Mouse (Mus musculus) lung, postnatal 0 days (tissue): ENCODE results near the gene Il11ra1. TPM values are rescaled to one million over a fixed set of nuclear protein-coding genes. Genes with fewer than 3 reads are reported as not detected.

Experiments used
- ATAC-seq: fragments of 200-750 bp; cut with Nextera tagmentation; 2 replicates; pipeline ENCODE4 v1.8.0; 2017; ENCODE audit warnings: moderate library complexity
- DNase-seq: peaks from one replicate; pipeline ENCODE4 v3.0.0-alpha.2; 2016; ENCODE audit warnings: low spot score
- H3K27ac ChIP-seq: fragments of 300-500 bp; sonication (generic); 2 replicates; pipeline ENCODE4 v1.5.1; 2014; ENCODE audit warnings: antibody characterized with exemption, mild to moderate bottlenecking, low read length, mixed read lengths
- H3K27me3 ChIP-seq: fragments of 300-500 bp; sonication (generic); replicated peaks from 2 replicates; pipeline ENCODE4 v1.6.1; 2014; ENCODE audit warnings: low read length, mixed read lengths; ENCODE audit not compliant: insufficient read depth
- H3K36me3 ChIP-seq: fragments of 300-500 bp; sonication (generic); 2 replicates; pipeline ENCODE4 v1.6.1; 2014; ENCODE audit warnings: low read length, mixed read lengths; ENCODE audit not compliant: insufficient read depth
- H3K4me1 ChIP-seq: fragments of 300-500 bp; sonication (generic); 2 replicates; pipeline ENCODE4 v1.6.1; 2014; ENCODE audit warnings: antibody characterized with exemption, low read depth, low read length, mixed read lengths; ENCODE audit not compliant: insufficient read depth
- H3K4me2 ChIP-seq: fragments of 300-500 bp; sonication (generic); replicated peaks from 2 replicates; pipeline ENCODE4 v1.6.1; 2014; ENCODE audit warnings: low read depth, mild to moderate bottlenecking, low read length, moderate library complexity, mixed read lengths
- H3K4me3 ChIP-seq: fragments of 300-500 bp; sonication (generic); 2 replicates; pipeline ENCODE4 v1.5.1; 2014; ENCODE audit warnings: low read depth, low read length
- H3K9ac ChIP-seq: fragments of 300-500 bp; sonication (generic); replicated peaks from 2 replicates; pipeline ENCODE4 v1.6.1; 2014; ENCODE audit warnings: low read depth, mild to moderate bottlenecking
- H3K9me3 ChIP-seq: fragments of 300-500 bp; sonication (generic); 2 replicates; pipeline ENCODE4 v1.6.1; 2016; ENCODE audit warnings: low read length, mixed read lengths
- CTCF ChIP-seq: IDR thresholded peaks from 2 replicates; pipeline ENCODE4 v1.5.1; 2016; ENCODE audit warnings: antibody characterized with exemption, mild to moderate bottlenecking
- EP300 ChIP-seq: IDR thresholded peaks from 2 replicates; pipeline ENCODE4 v1.6.1; 2016; ENCODE audit warnings: antibody characterized with exemption, mild to moderate bottlenecking, control low read depth
- WGBS: fragments of 180-500 bp; shearing (Covaris S2); extraction: QIAGEN DNeasy Blood & Tissue Kit; methylation state at CpG from one replicate; pipeline ENCODE4 v1.1.7; 2014; 5-methylcytosine and 5-hydroxymethylcytosine counted together
- polyA plus RNA-seq: library from polyadenylated mRNA; unstranded; fragments of >200 nt; fragmentation: Nextera tagmentation; extraction: Ambion mirVana; gene quantifications from 2 replicates; pipeline ENCODE4 v1.2.1, GENCODE M21; 2015

Gene Il11ra1
- polyA plus RNA-seq, 1 experiment from 2014 or later: 62.1 TPM

DNA sequence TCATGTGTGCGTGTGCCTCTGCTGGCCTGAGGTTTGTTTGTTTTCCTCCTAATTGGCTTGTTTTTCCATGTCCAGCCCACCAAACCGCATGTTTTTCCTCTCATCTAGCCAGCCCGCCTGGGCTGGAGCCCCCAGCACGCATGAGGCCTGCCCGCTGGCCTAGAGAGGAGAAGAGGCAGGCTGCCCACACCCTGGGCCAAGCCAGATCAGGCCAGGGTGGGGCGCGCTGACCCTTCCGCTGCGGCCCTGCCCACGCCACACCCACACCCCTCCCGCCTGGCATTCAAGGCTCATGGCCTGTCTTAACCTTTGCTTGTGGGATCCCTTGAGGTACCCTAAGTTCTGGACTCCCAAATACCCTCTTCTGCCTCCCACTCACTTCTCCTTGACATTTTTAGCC lies 33.1 kb upstream of the Il11ra1 start:
- ATAC-seq (no peak), DNase-seq (no peak)
- H3K4me2 ChIP-seq: no peak overlapping the region
- H3K9ac ChIP-seq: no peak overlapping the region
- H3K27me3 ChIP-seq: no peaks in the 10 kb centered on the region
- no peaks in the 10 kb centered on the region for H3K36me3 ChIP-seq
- no peaks in the 10 kb centered on the region for H3K9me3 ChIP-seq
- H3K4me1 ChIP-seq: no peaks in the 10 kb centered on the region; the same call in 1 of the 2 replicates
- TF ChIP-seq CTCF (no peak), EP300 (no peak)
- H3K27ac ChIP-seq: no peak overlapping the region
- 85% methylated on average over 9 of the region's 11 CpGs for WGBS
- H3K4me3 ChIP-seq: no peak overlapping the region

DNA sequence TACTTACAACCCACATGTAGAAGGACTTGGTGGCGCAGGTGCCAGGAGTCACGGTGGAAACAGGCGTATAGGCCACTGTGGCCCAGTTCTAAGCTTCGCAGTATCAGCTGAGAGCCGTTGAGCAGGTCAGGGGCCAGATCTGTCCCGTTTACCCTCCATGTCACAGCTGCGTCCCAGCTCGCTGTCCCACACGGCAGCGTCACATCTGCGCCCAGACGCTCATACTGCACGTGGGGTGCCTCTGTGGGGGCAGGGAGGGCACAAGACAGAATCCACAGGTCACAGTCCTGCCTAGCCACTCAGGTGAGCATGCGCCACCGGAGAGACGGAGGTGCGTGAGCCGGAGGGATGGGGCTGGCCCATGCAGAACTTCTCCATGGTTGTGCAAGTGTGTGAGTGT lies 29.0 kb upstream of the Il11ra1 start:
- Histone ChIP-seq H3K4me2 (no peak overlapping the region), H3K9ac (no peak overlapping the region), H3K36me3 (no peaks in the 10 kb centered on the region), H3K4me3 (no peak overlapping the region), H3K27me3 (no peaks in the 10 kb centered on the region), H3K27ac (no peak overlapping the region), H3K9me3 (no peaks in the 10 kb centered on the region), H3K4me1 (no peaks in the 10 kb centered on the region)
- 81% methylated on average over 18 of the region's 18 CpGs for WGBS
- no peak for DNase-seq
- TF ChIP-seq EP300 (no peak), CTCF (no peak)
- ATAC-seq: no peak

GRCm38 (mm10) chr4:41671500-41671899 lies 28.3 kb upstream of the Il11ra1 start:
- no peak for ATAC-seq
- DNase-seq: no peak

GRCm38 (mm10) chr4:41671963-41672480 lies 27.8 kb upstream of the Il11ra1 start:
- 52% methylated on average over 8 of the region's 8 CpGs for WGBS
- no peak overlapping the region for H3K9ac ChIP-seq
- TF ChIP-seq EP300 (no peak), CTCF (no peak)
- DNase-seq: no peak
- no peaks in the 10 kb centered on the region for H3K4me1 ChIP-seq
- no peaks in the 10 kb centered on the region for H3K9me3 ChIP-seq
- no peak for ATAC-seq
- H3K4me2 ChIP-seq: no peak overlapping the region
- H3K36me3 ChIP-seq: no peaks in the 10 kb centered on the region
- H3K27me3 ChIP-seq: no peaks in the 10 kb centered on the region
- H3K27ac ChIP-seq: no peak overlapping the region
- no peak overlapping the region for H3K4me3 ChIP-seq

More at GRCm38 (mm10) chr4:41671500-41671899, 28.3 kb upstream of the Il11ra1 start:
- no peaks in the 10 kb centered on the region for H3K27me3 ChIP-seq
- H3K27ac ChIP-seq: no peak overlapping the region
- TF ChIP-seq EP300: no peak
- no peak for TF ChIP-seq CTCF
- no peak overlapping the region for H3K4me3 ChIP-seq
- no peaks in the 10 kb centered on the region for H3K9me3 ChIP-seq
- no peak overlapping the region for H3K4me2 ChIP-seq
- no peaks in the 10 kb centered on the region for H3K36me3 ChIP-seq
- H3K4me1 ChIP-seq: no peaks in the 10 kb centered on the region
- 46% methylated on average over 5 of the region's 5 CpGs for WGBS
- no peak overlapping the region for H3K9ac ChIP-seq

- H3K36me3 ChIP-seq: no peaks in the 10 kb centered on the region
- no peak overlapping the region for H3K4me3 ChIP-seq
- no peak overlapping the region for H3K4me2 ChIP-seq
- H3K9me3 ChIP-seq: no peaks in the 10 kb centered on the region
- WGBS: 44% methylated on average over 8 of the region's 8 CpGs
- H3K4me1 ChIP-seq: no peaks in the 10 kb centered on the region
- H3K27ac ChIP-seq: no peak overlapping the region
- H3K27me3 ChIP-seq: no peaks in the 10 kb centered on the region
- H3K9ac ChIP-seq: no peak overlapping the region
- DNase-seq: no peak
- no peak for ATAC-seq
- TF ChIP-seq CTCF: no peak
- TF ChIP-seq EP300: no peak
These were observed 27.2 kb upstream of the Il11ra1 start for GRCm38 (mm10) chr4:41672522-41672963.

DNA sequence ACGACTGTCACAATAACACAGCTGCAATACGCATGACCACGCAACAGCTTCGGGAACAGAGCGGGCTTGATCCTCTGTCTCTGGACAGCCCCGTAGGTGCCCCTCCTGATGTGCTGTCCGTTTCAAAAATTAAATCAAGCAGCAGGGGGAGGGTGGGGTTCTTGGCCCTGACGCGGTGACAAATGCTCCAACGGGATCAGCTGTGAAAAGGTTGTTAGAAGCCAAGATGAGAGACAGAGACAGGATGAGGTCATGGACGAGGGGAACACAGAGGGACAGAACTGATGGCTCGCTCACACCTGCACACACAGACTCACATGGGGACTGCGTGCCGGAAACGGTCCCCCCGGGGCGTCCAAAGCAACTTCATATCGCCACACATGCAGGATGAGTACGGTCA lies 26.6 kb upstream of the Il11ra1 start:
- H3K4me3 ChIP-seq: no peak overlapping the region
- ATAC-seq (no peak), DNase-seq (no peak)
- no peaks in the 10 kb centered on the region for H3K27me3 ChIP-seq
- no peaks in the 10 kb centered on the region for H3K36me3 ChIP-seq
- WGBS: 69% methylated on average over 19 of the region's 19 CpGs
- no peaks in the 10 kb centered on the region for H3K9me3 ChIP-seq
- H3K4me2 ChIP-seq: no peak overlapping the region
- H3K9ac ChIP-seq: no peak overlapping the region
- H3K27ac ChIP-seq: no peak overlapping the region
- TF ChIP-seq CTCF (no peak), EP300 (no peak)
- H3K4me1 ChIP-seq: no peaks in the 10 kb centered on the region
